Mouse (Mus musculus) c-Kit-negative CD71-positive TER-119-positive erythroid progenitor cells, embryonic 14.5 days (primary cell): ENCODE data around the gene Plxnd1.

Source experiments
- DNase-seq: peaks from one replicate; pipeline ENCODE4 v3.0.0-alpha.2; 2013; ENCODE audit warnings: low read depth, low spot score

Plxnd1 gene

DNA sequence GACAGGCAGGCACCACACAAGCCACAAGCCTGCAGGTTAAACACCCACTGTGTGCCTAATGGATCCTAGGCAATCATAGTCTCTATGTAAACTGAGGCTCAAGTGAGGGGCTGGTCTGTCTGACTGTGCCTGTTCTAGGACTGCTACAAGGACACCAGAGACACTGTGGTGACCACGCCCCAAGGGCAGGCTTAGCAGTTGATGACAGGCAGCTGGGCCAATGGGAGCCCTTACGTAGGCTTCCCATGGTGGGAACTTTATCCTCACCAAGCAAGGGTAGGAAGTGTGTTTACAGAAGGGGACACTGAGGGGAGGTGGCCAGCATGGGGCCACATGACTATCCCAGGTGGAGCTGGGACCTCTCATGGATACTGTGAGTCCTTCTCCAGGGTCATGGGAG lies 4.4 kb upstream of the Plxnd1 start:
- no peak for DNase-seq

- DNase-seq, result no peak
Measured at GRCm38 (mm10) chr6:115998758-115999157, 4.0 kb upstream of the Plxnd1 start.

DNA sequence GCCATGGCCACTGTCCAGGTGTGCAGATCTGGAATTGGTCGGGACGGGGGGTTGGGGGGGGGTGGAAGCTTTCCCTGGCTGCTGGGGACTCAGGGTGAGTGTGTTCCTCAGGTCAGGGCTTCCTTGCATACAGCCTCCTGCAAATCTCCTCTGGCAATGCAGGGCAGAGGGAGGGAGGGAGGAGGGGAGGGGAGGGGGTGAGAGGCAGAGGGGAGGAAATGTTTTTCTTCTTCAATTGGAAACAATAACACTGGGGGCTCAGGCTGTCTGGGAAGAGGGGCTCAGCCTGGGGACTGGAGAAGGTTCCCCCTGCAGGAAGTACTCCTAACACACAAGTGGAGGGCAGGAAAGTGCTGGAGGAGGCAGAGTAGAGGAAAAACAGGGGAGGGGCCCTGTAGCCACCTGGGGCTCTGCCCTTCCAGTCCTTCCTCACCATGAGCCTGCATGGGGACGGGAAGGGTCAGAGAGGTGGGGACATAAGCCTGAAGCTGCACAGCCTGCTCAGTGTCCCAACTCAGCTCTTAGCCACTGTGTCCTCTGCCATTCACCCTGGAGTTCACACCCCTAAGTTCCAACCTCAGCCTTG lies 3.0 kb upstream of the Plxnd1 start:
- no peak for DNase-seq

- no peak for DNase-seq
Measured at GRCm38 (mm10) chr6:115996171-115996851, 1.5 kb upstream of the Plxnd1 start.

GRCm38 (mm10) chr6:115995531-115995941 lies 731 bp upstream of the Plxnd1 start:
- no peak for DNase-seq

DNA sequence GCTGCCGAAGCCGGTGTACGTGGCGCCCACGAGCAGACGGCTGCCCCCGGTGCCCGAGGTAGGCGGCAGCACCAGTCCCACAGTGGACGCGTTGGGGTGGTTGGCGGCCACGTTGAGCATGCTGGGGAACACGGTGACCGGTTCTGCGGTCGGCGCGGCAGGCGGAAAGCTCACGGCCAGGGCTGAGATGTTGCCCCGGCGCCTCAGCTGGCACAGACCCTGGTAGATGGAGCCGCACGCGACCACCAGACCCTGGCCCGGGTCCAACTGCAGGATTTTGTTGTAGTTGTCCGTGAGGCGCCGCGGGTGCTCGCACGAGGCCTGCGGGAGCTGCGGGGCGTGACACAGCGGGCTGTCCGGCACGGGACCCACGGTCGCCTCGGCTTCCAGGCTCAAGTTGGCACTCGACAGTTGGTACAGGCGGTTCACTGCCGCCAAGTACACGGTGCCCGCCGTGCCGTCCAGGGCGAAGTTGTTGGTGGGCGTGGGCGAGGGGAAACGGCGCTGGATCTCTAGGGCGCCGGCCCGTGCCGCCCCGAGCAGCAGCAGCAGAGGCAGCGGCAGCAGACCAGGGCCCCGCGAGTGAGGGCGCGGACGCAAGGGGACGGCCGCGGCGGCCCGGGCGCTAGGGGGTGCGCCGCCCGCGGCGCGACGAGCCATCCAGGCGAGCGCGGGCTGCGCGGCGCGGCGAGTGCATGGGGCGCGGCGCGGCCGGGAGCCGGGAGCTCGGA lies 494 bp downstream of the Plxnd1 start:
- no peak for DNase-seq

GRCm38 (mm10) chr6:115993463-115994145 lies 1.2 kb downstream of the Plxnd1 start:
- DNase-seq, result no peak

DNA sequence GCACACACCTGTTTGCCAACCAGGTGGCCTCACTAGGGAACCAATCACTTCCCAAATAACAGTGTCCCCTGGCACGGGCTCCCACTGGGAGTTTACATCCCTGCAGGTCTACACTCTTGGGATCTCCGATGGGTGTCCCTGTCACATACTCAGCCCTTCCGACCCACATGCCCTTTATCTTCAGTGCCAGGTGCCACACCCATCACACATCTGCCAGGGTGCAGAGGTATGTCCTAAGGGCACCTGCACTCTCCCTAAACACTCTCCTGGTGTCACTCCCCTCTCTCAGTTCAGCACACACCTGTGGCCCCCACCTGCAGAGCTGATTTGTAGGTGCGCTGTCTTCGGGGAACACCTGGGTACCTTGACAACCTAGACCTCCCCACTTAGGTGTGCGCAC lies 1.8 kb downstream of the Plxnd1 start:
- DNase-seq, result no peak

DNA sequence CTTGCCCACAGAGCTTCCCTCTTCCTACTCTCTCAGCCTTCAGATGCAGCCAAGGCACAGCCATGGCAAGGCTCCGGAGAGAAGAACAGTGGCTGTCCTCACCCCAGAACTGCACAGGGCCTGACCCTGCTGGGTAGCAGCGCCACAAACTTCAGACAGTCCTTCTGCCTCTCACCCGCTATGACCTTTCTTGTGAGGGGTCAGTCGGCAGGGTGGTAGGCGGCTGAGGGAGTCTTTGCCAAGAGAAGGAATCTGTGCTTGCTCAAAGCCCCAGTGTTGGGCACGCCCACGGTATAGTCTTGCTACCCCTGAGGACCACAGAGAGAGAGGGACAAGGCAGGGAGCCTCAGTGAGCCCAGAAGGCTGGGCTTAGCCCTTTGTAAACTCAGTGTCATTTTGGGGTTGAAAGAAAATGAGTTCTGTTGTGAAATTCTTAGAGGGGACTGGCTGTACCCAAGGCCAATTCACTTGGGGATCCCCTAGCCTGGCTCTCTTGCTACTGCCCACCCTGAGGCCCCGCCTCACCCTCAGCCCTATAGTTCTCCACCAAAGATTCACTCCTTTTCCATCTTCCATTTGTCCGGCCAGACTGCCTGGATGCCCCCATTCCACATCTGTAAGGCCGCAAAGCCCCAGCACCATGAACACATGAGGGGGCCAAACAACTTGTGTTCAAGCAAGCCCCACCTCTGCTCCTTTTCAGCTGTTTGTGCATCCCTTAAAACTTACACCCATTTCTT lies 2.8 kb downstream of the Plxnd1 start:
- no peak for DNase-seq

- DNase-seq, result no peak
Measured at GRCm38 (mm10) chr6:115991108-115991880, 3.5 kb downstream of the Plxnd1 start.

- no peak for DNase-seq
Measured at GRCm38 (mm10) chr6:115990479-115990878, 4.3 kb downstream of the Plxnd1 start.

DNA sequence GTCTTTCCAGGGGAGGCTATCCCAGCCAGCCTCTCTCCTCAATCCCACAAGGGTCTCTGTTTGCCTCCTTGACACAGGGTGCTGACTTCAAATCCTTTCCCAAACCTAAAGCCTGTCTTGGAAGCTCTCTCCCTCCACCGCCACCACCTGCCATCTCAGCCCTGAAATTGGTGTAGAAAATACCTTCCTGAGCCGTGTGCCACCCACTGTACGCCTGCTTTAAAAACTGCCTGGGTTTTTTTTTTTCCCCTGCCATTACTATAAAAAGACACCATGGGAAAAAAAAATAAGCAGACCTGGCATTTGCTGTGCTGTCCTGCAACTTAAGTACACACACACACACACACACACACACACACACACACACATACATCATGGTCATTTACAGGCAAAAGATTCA lies 4.7 kb downstream of the Plxnd1 start:
- no peak for DNase-seq

DNA sequence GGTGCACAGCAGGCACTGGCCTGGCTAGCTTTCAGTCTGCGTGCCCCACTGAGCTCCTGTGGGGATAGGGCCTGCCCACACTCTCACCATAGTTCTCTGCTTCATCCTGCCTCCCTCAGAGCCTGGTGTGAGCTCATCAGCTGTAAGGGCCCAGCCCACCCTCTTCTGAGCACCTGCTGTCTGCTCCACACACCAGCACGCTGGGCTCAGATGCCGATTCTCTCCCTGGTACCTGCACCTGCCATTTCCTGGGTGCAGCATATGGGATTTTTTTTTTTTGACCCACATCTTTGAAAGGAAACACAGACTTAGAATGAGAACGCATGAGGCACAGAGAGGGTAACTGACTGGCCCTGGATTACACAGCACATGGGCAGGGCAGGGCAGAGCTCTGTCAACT lies 5.2 kb downstream of the Plxnd1 start:
- no peak for DNase-seq

DNA sequence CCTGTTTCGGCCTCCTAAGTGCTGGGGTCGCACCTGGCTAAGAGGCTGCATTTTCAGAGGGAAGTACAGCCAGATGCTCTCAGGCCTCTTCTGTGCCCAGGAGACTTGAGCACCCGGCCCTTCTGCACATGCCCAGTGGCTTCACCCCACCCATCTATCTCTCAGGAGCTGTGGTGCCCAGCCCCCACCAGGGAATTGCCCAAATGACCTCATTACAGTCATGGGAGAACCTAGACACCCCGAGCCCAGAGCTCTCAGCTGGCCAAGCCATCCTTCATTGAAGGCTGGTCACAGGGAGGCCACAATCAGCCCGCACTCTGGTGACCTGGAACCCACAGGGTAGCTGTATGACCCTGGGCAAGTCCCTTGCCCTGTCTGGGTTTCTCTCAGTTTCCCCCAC lies 5.8 kb downstream of the Plxnd1 start:
- DNase-seq, result no peak

- no peak for DNase-seq
Measured at GRCm38 (mm10) chr6:115987096-115987747, 7.6 kb downstream of the Plxnd1 start.

DNA sequence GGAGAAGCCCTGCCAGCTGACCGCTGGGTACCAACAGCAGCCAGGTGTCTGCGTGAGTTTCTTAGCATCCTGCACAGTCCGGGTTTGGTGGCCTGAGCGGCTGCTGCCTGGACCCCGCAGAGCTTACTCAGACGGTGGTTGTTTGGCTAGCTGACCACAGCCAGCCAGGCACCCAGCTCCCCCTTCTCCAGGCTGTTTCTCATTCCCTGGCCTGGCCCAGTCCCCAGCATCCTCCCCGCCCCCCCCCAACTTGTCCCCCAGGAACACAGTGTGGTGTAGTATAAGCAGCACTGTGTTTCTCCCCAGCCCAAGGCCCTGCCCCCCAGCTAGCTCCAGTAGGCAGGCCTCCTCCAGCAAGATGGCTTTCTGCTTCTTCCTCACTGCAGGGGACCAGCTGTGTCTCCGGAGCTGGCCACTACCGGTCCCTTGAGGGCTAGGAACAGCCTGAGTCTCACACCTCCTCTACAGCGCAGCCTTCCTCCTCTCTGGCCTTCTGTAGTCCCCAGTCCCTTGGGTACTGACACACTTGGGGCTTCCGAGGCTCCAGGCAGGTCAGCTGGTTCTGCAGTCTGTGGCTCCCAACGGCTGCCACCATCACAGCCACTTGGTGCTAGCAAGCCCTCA lies 8.2 kb downstream of the Plxnd1 start:
- no peak for DNase-seq

GRCm38 (mm10) chr6:115985622-115986021 lies 9.2 kb downstream of the Plxnd1 start:
- DNase-seq, result no peak

GRCm38 (mm10) chr6:115984580-115984979 lies 10.2 kb downstream of the Plxnd1 start:
- no peak for DNase-seq

DNA sequence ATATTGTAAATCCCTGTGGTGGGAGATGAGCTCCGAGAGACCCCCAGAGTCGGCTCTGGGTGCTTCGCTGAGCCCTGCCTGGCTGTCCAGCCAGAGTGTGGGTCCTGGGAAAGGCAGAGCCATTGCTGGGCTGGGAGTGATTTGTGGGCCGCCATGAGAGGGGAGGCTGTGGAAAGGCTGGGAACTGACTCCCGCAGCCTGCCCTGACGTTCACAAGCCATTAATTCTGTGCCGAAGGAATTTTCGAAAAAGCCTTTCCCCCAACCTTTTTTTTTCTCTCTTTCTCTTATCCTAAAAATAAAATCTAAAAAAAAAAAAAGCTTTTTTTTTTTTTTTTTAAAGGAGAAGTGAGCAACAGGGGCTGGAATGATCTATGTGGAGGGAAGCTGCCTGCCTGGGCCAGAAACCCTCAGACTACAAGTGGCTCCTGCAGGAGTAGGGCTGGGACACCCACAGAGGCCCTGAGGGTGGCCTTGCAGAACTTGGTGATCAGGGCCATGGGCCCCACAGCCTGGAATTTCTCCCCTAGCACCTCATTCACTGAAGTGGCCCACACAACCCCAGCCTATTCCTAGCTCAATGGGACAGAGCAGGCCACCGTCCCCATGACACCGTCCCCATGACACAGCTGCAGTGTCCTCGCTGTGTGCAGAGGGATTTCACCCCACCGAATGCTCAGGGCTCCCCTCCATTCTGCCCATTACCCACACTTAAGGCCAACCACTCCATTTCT lies 11.3 kb downstream of the Plxnd1 start:
- no peak for DNase-seq
